Mouse (Mus musculus) liver, embryonic 11.5 days (tissue): ENCODE measurements around the gene Mex3a. TPM values are rescaled to one million over a fixed set of nuclear protein-coding genes. Genes with fewer than 3 reads are reported as not detected.

Experiments
- ATAC-seq: fragments of 200-750 bp; cut with Nextera tagmentation; replicated peaks from 2 replicates; pipeline ENCODE4 v1.8.0; 2017; ENCODE audit warnings: moderate number of reproducible peaks, mild to moderate bottlenecking, moderate TSS enrichment, moderate library complexity; ENCODE audit not compliant: low FRiP score
- DNase-seq: peaks from one replicate; pipeline ENCODE4 v3.0.0-alpha.2; 2017; ENCODE audit warnings: low spot score
- H3K27ac ChIP-seq: fragments of 300-500 bp; sonication (generic); 2 replicates; pipeline ENCODE4 v1.5.1; 2014; ENCODE audit warnings: mild to moderate bottlenecking, low read depth, low read length, control low read depth
- H3K27me3 ChIP-seq: fragments of 300-500 bp; sonication (generic); replicated peaks from 2 replicates; pipeline ENCODE4 v1.6.1; 2014; ENCODE audit warnings: low read length, mixed read lengths; ENCODE audit not compliant: control insufficient read depth, insufficient read depth
- H3K36me3 ChIP-seq: fragments of 300-500 bp; sonication (generic); 2 replicates; pipeline ENCODE4 v1.6.1; 2014; ENCODE audit warnings: mild to moderate bottlenecking, low read length, moderate library complexity, mixed read lengths; ENCODE audit not compliant: control insufficient read depth, insufficient read depth
- H3K4me1 ChIP-seq: fragments of 300-500 bp; sonication (generic); replicated peaks from 2 replicates; pipeline ENCODE4 v1.6.1; 2014; ENCODE audit warnings: low read length, mixed read lengths; ENCODE audit not compliant: control insufficient read depth, insufficient read depth
- H3K4me2 ChIP-seq: fragments of 300-500 bp; sonication (generic); 2 replicates; pipeline ENCODE4 v1.6.1; 2014; ENCODE audit warnings: mild to moderate bottlenecking, control low read depth, moderate library complexity
- H3K4me3 ChIP-seq: fragments of 300-500 bp; sonication (generic); 2 replicates; pipeline ENCODE4 v1.5.1; 2014; ENCODE audit warnings: low read depth, low read length, control low read depth
- H3K9ac ChIP-seq: fragments of 300-500 bp; sonication (generic); 2 replicates; pipeline ENCODE4 v1.6.1; 2014; ENCODE audit warnings: low read depth, low read length, control low read depth
- H3K9me3 ChIP-seq: fragments of 300-500 bp; sonication (generic); 2 replicates; pipeline ENCODE4 v1.6.1; 2016; ENCODE audit warnings: low read length, inconsistent platforms, mixed read lengths; ENCODE audit not compliant: control insufficient read depth
- WGBS: fragments of 180-500 bp; shearing (Covaris S2); extraction: QIAGEN DNeasy Blood & Tissue Kit; methylation state at CpG from one replicate; pipeline ENCODE4 v1.1.7; 2014; 5-methylcytosine and 5-hydroxymethylcytosine counted together
- polyA plus RNA-seq: library from polyadenylated mRNA; unstranded; fragments of >200 nt; fragmentation: Nextera tagmentation; extraction: Ambion mirVana; gene quantifications from 2 replicates; pipeline ENCODE4 v1.2.1, GENCODE M21; 2014

Mex3a gene
- polyA plus RNA-seq, 1 experiment from 2014 or later: 10.2 TPM

- H3K27me3 ChIP-seq: no peaks in the 10 kb centered on the region
- DNase-seq (peak; percentile 72), ATAC-seq (peak; percentile 94)
- peak overlapping the region; percentile 54 for H3K27ac ChIP-seq
- peaks cover 43% of the 10 kb centered on the region for H3K4me1 ChIP-seq
- WGBS: 1% methylated on average over 55 of the region's 55 CpGs
- peak overlapping the region; percentile 99 for H3K4me2 ChIP-seq
- H3K9ac ChIP-seq: peak overlapping the region; percentile 97
- no peaks in the 10 kb centered on the region for H3K9me3 ChIP-seq
- no peaks in the 10 kb centered on the region for H3K36me3 ChIP-seq
- peak overlapping the region; percentile 94 for H3K4me3 ChIP-seq
These were observed 29.3 kb upstream of the Mex3a start for GRCm38 (mm10) chr3:88502641-88503504.

GRCm38 (mm10) chr3:88503505-88503863 is 28.7 kb upstream of the Mex3a start:
- Histone ChIP-seq H3K27ac (peak overlapping the region; percentile 54), H3K9ac (peak overlapping the region; percentile 7; the same call in 1 of the 2 replicates), H3K4me3 (peak overlapping the region; percentile 94), H3K4me1 (peaks cover 43% of the 10 kb centered on the region), H3K36me3 (no peaks in the 10 kb centered on the region), H3K9me3 (no peaks in the 10 kb centered on the region), H3K27me3 (no peaks in the 10 kb centered on the region), H3K4me2 (peak overlapping the region; percentile 99)
- no peak for DNase-seq
- no peak for ATAC-seq
- WGBS: 22% methylated on average over 4 of the region's 4 CpGs

GRCm38 (mm10) chr3:88503881-88504746 is 28.1 kb upstream of the Mex3a start:
- ATAC-seq (no peak), DNase-seq (no peak)
- H3K36me3 ChIP-seq: no peaks in the 10 kb centered on the region
- peaks cover 43% of the 10 kb centered on the region for H3K4me1 ChIP-seq
- H3K4me2 ChIP-seq: no peak overlapping the region
- H3K9me3 ChIP-seq: no peaks in the 10 kb centered on the region
- peak overlapping the region; percentile 54; the same call in 1 of the 2 replicates for H3K27ac ChIP-seq
- H3K4me3 ChIP-seq: no peak overlapping the region
- no peaks in the 10 kb centered on the region for H3K27me3 ChIP-seq
- no peak overlapping the region for H3K9ac ChIP-seq
- 45% methylated on average over 8 of the region's 8 CpGs for WGBS

- DNase-seq (no peak), ATAC-seq (no peak)
- Histone ChIP-seq H3K4me1 (peaks cover 45% of the 10 kb centered on the region), H3K27me3 (no peaks in the 10 kb centered on the region), H3K36me3 (no peaks in the 10 kb centered on the region), H3K4me3 (no peak overlapping the region), H3K4me2 (no peak overlapping the region), H3K9me3 (no peaks in the 10 kb centered on the region), H3K27ac (no peak overlapping the region; the same call in 1 of the 2 replicates), H3K9ac (no peak overlapping the region)
- 75% methylated on average over 6 of the region's 6 CpGs for WGBS
These were observed 27.1 kb upstream of the Mex3a start for GRCm38 (mm10) chr3:88505081-88505480.

DNA sequence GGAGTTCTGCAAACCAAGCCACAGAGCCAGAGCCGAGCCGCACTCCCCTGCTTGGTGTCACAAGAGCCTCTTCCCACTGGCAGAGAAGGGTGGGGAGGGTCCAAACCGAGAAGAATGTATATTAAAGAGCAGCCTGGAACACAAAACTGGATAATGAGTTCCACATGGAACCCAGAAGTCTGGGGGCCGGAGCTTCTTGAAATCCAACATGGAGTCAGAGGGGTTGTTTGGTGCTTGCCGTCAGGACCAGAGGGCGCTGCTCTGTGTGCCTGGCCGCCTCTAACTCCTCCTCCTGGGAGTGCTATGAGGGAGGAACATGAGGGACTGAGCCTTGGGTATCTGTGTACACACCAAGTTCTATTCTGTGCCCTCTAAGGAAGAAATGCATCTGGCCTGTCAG is 26.4 kb upstream of the Mex3a start:
- 50% methylated on average over 7 of the region's 7 CpGs for WGBS
- Histone ChIP-seq H3K4me3 (no peak overlapping the region), H3K27me3 (no peaks in the 10 kb centered on the region), H3K4me1 (peaks cover 45% of the 10 kb centered on the region), H3K27ac (no peak overlapping the region), H3K9me3 (no peaks in the 10 kb centered on the region), H3K4me2 (no peak overlapping the region), H3K36me3 (no peaks in the 10 kb centered on the region), H3K9ac (no peak overlapping the region)
- ATAC-seq (no peak), DNase-seq (no peak)

- H3K27me3 ChIP-seq: no peaks in the 10 kb centered on the region
- H3K9ac ChIP-seq: peak overlapping the region; percentile 57
- DNase-seq: no peak
- no peaks in the 10 kb centered on the region for H3K9me3 ChIP-seq
- H3K4me3 ChIP-seq: peak overlapping the region; percentile 41
- H3K27ac ChIP-seq: peak overlapping the region; percentile 81
- no peaks in the 10 kb centered on the region for H3K36me3 ChIP-seq
- no peak; the same call in 1 of the 2 replicates for ATAC-seq
- H3K4me2 ChIP-seq: peak overlapping the region; percentile 71
- peaks cover 53% of the 10 kb centered on the region for H3K4me1 ChIP-seq
- WGBS: 54% methylated on average over 3 of the region's 3 CpGs
These were observed 22.9 kb upstream of the Mex3a start for GRCm38 (mm10) chr3:88509250-88509649.

DNA sequence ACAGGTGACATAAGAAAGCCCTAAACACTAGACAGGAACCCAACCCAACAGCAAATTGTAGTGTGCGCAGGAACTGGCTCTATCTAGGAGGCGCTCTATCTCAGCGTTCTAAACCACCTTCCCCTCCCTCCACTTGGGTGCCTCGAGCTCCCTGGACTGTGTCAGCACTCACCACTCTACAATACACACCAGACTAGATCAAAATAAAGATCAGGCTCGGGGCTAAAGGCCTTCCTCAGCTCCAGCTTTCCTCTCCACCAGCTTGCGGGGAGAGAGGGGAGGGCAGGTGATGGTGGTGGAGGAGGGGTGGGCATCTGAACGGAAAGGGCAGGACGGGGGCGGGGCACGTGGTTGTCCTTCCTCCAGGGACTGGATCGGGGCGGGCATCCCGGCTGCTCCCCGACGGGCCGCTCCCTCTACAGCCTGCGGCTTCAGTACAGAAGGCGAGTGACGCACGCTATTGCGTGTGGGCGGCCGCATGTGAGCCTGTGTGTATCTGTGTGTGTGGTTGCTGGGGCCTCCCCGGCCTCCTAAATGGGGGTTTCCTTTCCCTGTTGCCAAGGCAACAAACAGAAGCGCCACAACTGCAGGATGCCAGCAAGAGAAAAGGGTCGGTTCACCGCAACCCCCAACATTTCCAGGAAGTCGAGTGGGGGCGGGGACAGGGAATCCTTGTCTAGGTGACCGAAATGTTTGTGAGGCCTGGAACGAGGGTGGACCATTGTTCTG is 22.3 kb upstream of the Mex3a start, which contains the start of gene Lmna:
Gene Lmna (minus strand): TSS at position 265 of the 729 bp plus-strand sequence.
- Histone ChIP-seq H3K4me3 (peak within 1 kb of the TSS; percentile 41), H3K27me3 (no peaks in the 10 kb centered on the region), H3K36me3 (no peaks in the 10 kb centered on the region), H3K4me2 (peak within 1 kb of the TSS; percentile 71), H3K4me1 (peaks cover 55% of the 10 kb centered on the region), H3K9ac (peak within 1 kb of the TSS; percentile 57), H3K27ac (peak within 1 kb of the TSS; percentile 81), H3K9me3 (no peaks in the 10 kb centered on the region)
- 1% methylated on average over 31 of the region's 31 CpGs for WGBS
- ATAC-seq: peak; percentile 93
- peak; percentile 93 for DNase-seq
